Mouse (Mus musculus) kidney, adult 2 months (tissue): ENCODE results near the gene 1700003E16Rik. TPM values are rescaled to one million over a fixed set of nuclear protein-coding genes. Genes with fewer than 3 reads are reported as not detected.

Experiments
- DNase-seq: peaks from one replicate; pipeline ENCODE4 v3.0.0; 2021
- H3K27ac ChIP-seq: fragments of 200-500 bp; 2 replicates; pipeline ENCODE4 v1.5.1; 2012; ENCODE audit warnings: low read depth, low read length, control low read depth, inconsistent platforms; ENCODE audit not compliant: insufficient read depth
- H3K27me3 ChIP-seq: fragments of 200-500 bp; replicated peaks from 2 replicates; pipeline ENCODE4 v1.6.1; 2012; ENCODE audit warnings: mild to moderate bottlenecking, moderate library complexity, low read length, inconsistent platforms; ENCODE audit not compliant: control insufficient read depth, insufficient read depth
- H3K36me3 ChIP-seq: fragments of 200-500 bp; 2 replicates; pipeline ENCODE4 v1.6.1; 2012; ENCODE audit warnings: mild to moderate bottlenecking, moderate library complexity, low read length, inconsistent platforms; ENCODE audit not compliant: control insufficient read depth, insufficient read depth
- H3K4me1 ChIP-seq: fragments of 200-500 bp; 2 replicates; pipeline ENCODE4 v1.6.1; 2011; ENCODE audit warnings: low read length; ENCODE audit not compliant: control insufficient read depth, insufficient read depth
- H3K4me3 ChIP-seq: fragments of 200-500 bp; 2 replicates; pipeline ENCODE4 v1.5.1; 2011; ENCODE audit warnings: mild to moderate bottlenecking, low read depth, low read length, control low read depth; ENCODE audit not compliant: insufficient read depth
- CTCF ChIP-seq: fragments of 200-500 bp; conservative IDR thresholded peaks from 2 replicates; pipeline ENCODE4 v1.5.1; 2011; ENCODE audit warnings: low read depth, mild to moderate bottlenecking, control low read depth, low read length, moderate library complexity, mixed read lengths; ENCODE audit not compliant: insufficient read depth, insufficient read length
- POLR2A ChIP-seq: fragments of 200-500 bp; IDR thresholded peaks from one replicate; pipeline ENCODE4 v1.6.1; 2011; ENCODE audit warnings: low read depth, low read length, control low read depth
- WGBS: fragments of 180-500 bp; shearing (Covaris S2); methylation state at CpG from one replicate; pipeline ENCODE4 v1.1.7; 2018; 5-methylcytosine and 5-hydroxymethylcytosine counted together
- polyA plus RNA-seq: library from polyadenylated mRNA; depleted of rRNA; stranded (reverse); fragments of >200 nt; gene quantifications from 2 replicates; pipeline ENCODE4 v1.2.3, GENCODE M21; 2012; rRNA removed

The 1700003E16Rik gene
- 1.4 and 1.6 TPM in 2 replicates for polyA plus RNA-seq

GRCm38 (mm10) chr6:83156259-83156684 lies at the start of gene 1700003E16Rik, which contains the start of gene Wdr54:
1700003E16Rik (plus strand) TSS chr6:83156404.
Wdr54 (minus strand) TSS chr6:83156397.
- no peak within 1 kb of the TSS for H3K27ac ChIP-seq
- WGBS = 2% methylated on average over 32 of the region's 32 CpGs
- TF ChIP-seq CTCF (no peak), POLR2A (no peak)
- no peaks in the 10 kb centered on the region for H3K27me3 ChIP-seq
- H3K4me3 ChIP-seq = peak within 1 kb of the TSS; percentile 68
- H3K36me3 ChIP-seq = no peaks in the 10 kb centered on the region
- peak; percentile 64 for DNase-seq
- no peaks in the 10 kb centered on the region for H3K4me1 ChIP-seq

GRCm38 (mm10) chr6:83107566-83108400 lies 48.4 kb upstream of the 1700003E16Rik start:
- WGBS = 44% methylated on average over 13 of the region's 13 CpGs
- H3K4me1 ChIP-seq = peaks cover 13% of the 10 kb centered on the region
- DNase-seq = peak; percentile 80
- H3K4me3 ChIP-seq = peak overlapping the region; percentile 3; the same call in 1 of the 2 replicates
- H3K27me3 ChIP-seq = no peaks in the 10 kb centered on the region
- no peaks in the 10 kb centered on the region for H3K36me3 ChIP-seq
- H3K27ac ChIP-seq = no peak overlapping the region
- TF ChIP-seq POLR2A (no peak), CTCF (peak; percentile 88)

GRCm38 (mm10) chr6:83108762-83109668 lies 47.2 kb upstream of the 1700003E16Rik start, which contains the start of gene Mrpl53:
Mrpl53 (plus strand) TSS chr6:83109040.
- H3K27me3 ChIP-seq = no peaks in the 10 kb centered on the region
- H3K36me3 ChIP-seq = no peaks in the 10 kb centered on the region
- peak within 1 kb of the TSS; percentile 70 for H3K4me3 ChIP-seq
- TF ChIP-seq CTCF (no peak), POLR2A (peak; percentile 62)
- H3K4me1 ChIP-seq = peaks cover 8% of the 10 kb centered on the region; the same call in 1 of the 2 replicates
- peak; percentile 87 for DNase-seq
- under 1% methylated on average over 76 of the region's 76 CpGs for WGBS
- peak within 1 kb of the TSS; percentile 78 for H3K27ac ChIP-seq

- H3K4me1 ChIP-seq = peaks cover 15% of the 10 kb centered on the region; the same call in 1 of the 2 replicates
- no peaks in the 10 kb centered on the region for H3K27me3 ChIP-seq
- no peak for DNase-seq
- no peak overlapping the region for H3K4me3 ChIP-seq
- no peaks in the 10 kb centered on the region for H3K36me3 ChIP-seq
- H3K27ac ChIP-seq = no peak overlapping the region
- no peak for TF ChIP-seq CTCF
- TF ChIP-seq POLR2A = no peak
- WGBS = 84% methylated on average over 4 of the region's 4 CpGs
These were observed 44.6 kb upstream of the 1700003E16Rik start for GRCm38 (mm10) chr6:83111510-83112136.

- no peaks in the 10 kb centered on the region for H3K27me3 ChIP-seq
- DNase-seq = peak; percentile 97
- H3K4me3 ChIP-seq = peak within 1 kb of the TSS; percentile 97
- TF ChIP-seq CTCF = peak; percentile 47
- TF ChIP-seq POLR2A = peak; percentile 86
- 1% methylated on average over 58 of the region's 58 CpGs for WGBS
- H3K4me1 ChIP-seq = peaks cover 13% of the 10 kb centered on the region; the same call in 1 of the 2 replicates
- no peaks in the 10 kb centered on the region for H3K36me3 ChIP-seq
- H3K27ac ChIP-seq = peak within 1 kb of the TSS; percentile 93
These were observed 41.1 kb upstream of the 1700003E16Rik start, which contains the start of gene Mogs for GRCm38 (mm10) chr6:83115011-83115671. Mogs (plus strand) TSS chr6:83115496.
